10 mouse cellular contexts compared by ENCODE assay signal in genomic region chr13:104024856-104025709, GRCm38 (mm10).
A peak's percentile ranks its signal among the peaks of the same experiment; 100 is the strongest.
DNase-seq lines count a peak whose midpoint lies in the region; ATAC-seq and TF ChIP-seq lines count a peak whose summit lies in the region.
"Had no signal": no experiment of that assay in that cellular context is flagged by ENCODE, and none has a peak within 500 bp of the region (broad histone marks: within the 10 kb centered on the region; RNA-seq: fewer than 3 reads in every experiment).

No protein-coding gene starts in this region.

- H3K27me3 ChIP-seq in forebrain, embryonic 14.5 days (replicated peaks; ENCODE audit: control insufficient read depth, insufficient read depth, low read length): no peaks in the 10 kb centered on the region
- no peaks in the 10 kb centered on the region for H3K27me3 ChIP-seq in forebrain, embryonic 12.5 days
- no peaks in the 10 kb centered on the region for H3K27me3 ChIP-seq in lung, postnatal 0 days (replicated peaks; ENCODE audit: insufficient read depth, low read length)
- H3K27me3 ChIP-seq in intestine, embryonic 14.5 days (replicated peaks; ENCODE audit: control insufficient read depth, insufficient read depth, low read length): no peaks in the 10 kb centered on the region
- no peaks in the 10 kb centered on the region for H3K27me3 ChIP-seq in small intestine, adult 2 months (ENCODE audit: control insufficient read depth, insufficient read depth, low read length)
- H3K27me3 ChIP-seq: CH12.LX had no signal

- H3K36me3 ChIP-seq in forebrain, embryonic 14.5 days (ENCODE audit: control insufficient read depth, insufficient read depth, low read length): no peaks in the 10 kb centered on the region
- no peaks in the 10 kb centered on the region; the same call in 1 of the 2 replicates for H3K36me3 ChIP-seq in forebrain, embryonic 12.5 days (replicated peaks)
- H3K36me3 ChIP-seq in lung, postnatal 0 days (ENCODE audit: insufficient read depth, low read length): no peaks in the 10 kb centered on the region
- no peaks in the 10 kb centered on the region for H3K36me3 ChIP-seq in intestine, embryonic 14.5 days (ENCODE audit: control insufficient read depth, insufficient read depth, low read length)
- H3K36me3 ChIP-seq in small intestine, adult 2 months (ENCODE audit: control insufficient read depth, insufficient read depth, low read length): no peaks in the 10 kb centered on the region

- H3K4me2 ChIP-seq in forebrain, embryonic 14.5 days (ENCODE audit: low read length): no peak overlapping the region
- no peak overlapping the region for H3K4me2 ChIP-seq in forebrain, embryonic 12.5 days
- no peak overlapping the region; the same call in 1 of the 2 replicates for H3K4me2 ChIP-seq in lung, postnatal 0 days (replicated peaks; ENCODE audit: low read depth, low read length)
- peak overlapping the region; percentile 22 for H3K4me2 ChIP-seq in intestine, embryonic 14.5 days (ENCODE audit: low read length)

- H3K4me3 ChIP-seq in forebrain, embryonic 14.5 days (ENCODE audit: low read depth, low read length): no peak overlapping the region
- no peak overlapping the region for H3K4me3 ChIP-seq in forebrain, embryonic 12.5 days (replicated peaks)
- no peak overlapping the region for H3K4me3 ChIP-seq in lung, postnatal 0 days (ENCODE audit: low read depth, low read length)
- no peak overlapping the region for H3K4me3 ChIP-seq in lung, adult 2 months (replicated peaks; ENCODE audit: extremely low read depth, low read depth, low read length)
- H3K4me3 ChIP-seq in intestine, embryonic 14.5 days (ENCODE audit: low read depth, low read length): no peak overlapping the region
- H3K4me3 ChIP-seq in small intestine, adult 2 months (ENCODE audit: low read depth, low read length): no peak overlapping the region

- H3K27ac ChIP-seq in forebrain, embryonic 14.5 days (ENCODE audit: low read depth, low read length): peak overlapping the region; percentile 18; the same call in 1 of the 2 replicates
- no peak overlapping the region for H3K27ac ChIP-seq in forebrain, embryonic 12.5 days
- peak overlapping the region; percentile 68 for H3K27ac ChIP-seq in lung, postnatal 0 days (ENCODE audit: low read length)
- peak overlapping the region; percentile 94 for H3K27ac ChIP-seq in intestine, embryonic 14.5 days (ENCODE audit: low read depth)
- H3K27ac ChIP-seq in small intestine, adult 2 months (ENCODE audit: insufficient read depth, low read depth, low read length): peak overlapping the region; percentile 77

- H3K9me3 ChIP-seq in forebrain, embryonic 14.5 days (replicated peaks; ENCODE audit: control insufficient read depth, low read length): no peaks in the 10 kb centered on the region
- no peaks in the 10 kb centered on the region for H3K9me3 ChIP-seq in forebrain, embryonic 12.5 days
- no peaks in the 10 kb centered on the region for H3K9me3 ChIP-seq in lung, postnatal 0 days (ENCODE audit: low read length)
- H3K9me3 ChIP-seq in intestine, embryonic 14.5 days (ENCODE audit: control insufficient read depth, low read length): no peaks in the 10 kb centered on the region

- TF ChIP-seq EP300 in lung, postnatal 0 days (IDR thresholded peaks at IDR 0.05): no peak

- peak; percentile 60; the same call in 1 of the 2 replicates for ATAC-seq in forebrain, embryonic 14.5 days
- ATAC-seq in forebrain, embryonic 12.5 days (ENCODE audit: low FRiP score): no peak
- ATAC-seq in lung, postnatal 0 days: no peak
- no peak for ATAC-seq in intestine, embryonic 14.5 days (replicated peaks; ENCODE audit: low FRiP score, low TSS enrichment, low read depth)

- no peak for TF ChIP-seq CTCF in lung, postnatal 0 days (IDR thresholded peaks at IDR 0.05)
- no peak for TF ChIP-seq CTCF in lung, adult 2 months (IDR thresholded peaks at IDR 0.05; ENCODE audit: insufficient read depth, low read length)
- TF ChIP-seq CTCF in small intestine, adult 2 months (IDR thresholded peaks at IDR 0.05; ENCODE audit: extremely low read depth, insufficient read length, insufficient replicate concordance, low read depth, low read length): no peak

- H3K4me1 ChIP-seq in forebrain, embryonic 14.5 days (ENCODE audit: control insufficient read depth, insufficient read depth, low read length): no peaks in the 10 kb centered on the region
- peaks cover 8% of the 10 kb centered on the region; the same call in 1 of the 2 replicates for H3K4me1 ChIP-seq in forebrain, embryonic 12.5 days
- no peaks in the 10 kb centered on the region; the same call in 1 of the 2 replicates for H3K4me1 ChIP-seq in lung, postnatal 0 days (ENCODE audit: insufficient read depth, low read depth, low read length)
- H3K4me1 ChIP-seq in lung, adult 2 months (ENCODE audit: control insufficient read depth, insufficient read depth, low read length): peaks cover 10% of the 10 kb centered on the region
- peaks cover 43% of the 10 kb centered on the region for H3K4me1 ChIP-seq in intestine, embryonic 14.5 days (replicated peaks; ENCODE audit: control insufficient read depth, insufficient read depth, low read length)
- H3K4me1 ChIP-seq in small intestine, adult 2 months (ENCODE audit: control insufficient read depth, insufficient read depth, insufficient read length, low read length): peaks cover 28% of the 10 kb centered on the region

- DNase-seq in forebrain, embryonic 14.5 days (ENCODE audit: low spot score): no peak
- DNase-seq in lung, postnatal 0 days (ENCODE audit: low spot score): no peak
- no peak for DNase-seq in lung, adult 2 months
- peak; percentile 70 for DNase-seq in intestine, embryonic 14.5 days (ENCODE audit: low spot score)
- DNase-seq in B cell, adult 2 months: no peak
- no peak for DNase-seq in spleen, adult 18-20 months
- DNase-seq: cerebellum, adult 18-20 months had no signal

- TF ChIP-seq POLR2A in lung, adult 2 months (IDR thresholded peaks at IDR 0.05; ENCODE audit: borderline replicate concordance, extremely low read depth, low read depth, low read length): no peak
- TF ChIP-seq POLR2A in small intestine, adult 2 months (IDR thresholded peaks at IDR 0.05; ENCODE audit: low read depth, low read length): no peak

- no peak overlapping the region for H3K9ac ChIP-seq in forebrain, embryonic 14.5 days (ENCODE audit: low read length)
- no peak overlapping the region for H3K9ac ChIP-seq in forebrain, embryonic 12.5 days
- H3K9ac ChIP-seq in lung, postnatal 0 days (replicated peaks; ENCODE audit: low read depth): no peak overlapping the region
- no peak overlapping the region for H3K9ac ChIP-seq in intestine, embryonic 14.5 days (ENCODE audit: low read length)

- 66% methylated on average over 18 of the region's 18 CpGs for WGBS in forebrain, embryonic 14.5 days
- 77% methylated on average over 18 of the region's 18 CpGs for WGBS in forebrain, embryonic 12.5 days
- WGBS in lung, postnatal 0 days: 50% methylated on average over 18 of the region's 18 CpGs
- WGBS in lung, adult 2 months: 69% methylated on average over 18 of the region's 18 CpGs
- 27% methylated on average over 18 of the region's 18 CpGs for WGBS in intestine, embryonic 14.5 days
- WGBS in small intestine, adult 2 months: 82% methylated on average over 18 of the region's 18 CpGs
